8 mouse cellular contexts compared by ENCODE assay signal in the genomic region with DNA sequence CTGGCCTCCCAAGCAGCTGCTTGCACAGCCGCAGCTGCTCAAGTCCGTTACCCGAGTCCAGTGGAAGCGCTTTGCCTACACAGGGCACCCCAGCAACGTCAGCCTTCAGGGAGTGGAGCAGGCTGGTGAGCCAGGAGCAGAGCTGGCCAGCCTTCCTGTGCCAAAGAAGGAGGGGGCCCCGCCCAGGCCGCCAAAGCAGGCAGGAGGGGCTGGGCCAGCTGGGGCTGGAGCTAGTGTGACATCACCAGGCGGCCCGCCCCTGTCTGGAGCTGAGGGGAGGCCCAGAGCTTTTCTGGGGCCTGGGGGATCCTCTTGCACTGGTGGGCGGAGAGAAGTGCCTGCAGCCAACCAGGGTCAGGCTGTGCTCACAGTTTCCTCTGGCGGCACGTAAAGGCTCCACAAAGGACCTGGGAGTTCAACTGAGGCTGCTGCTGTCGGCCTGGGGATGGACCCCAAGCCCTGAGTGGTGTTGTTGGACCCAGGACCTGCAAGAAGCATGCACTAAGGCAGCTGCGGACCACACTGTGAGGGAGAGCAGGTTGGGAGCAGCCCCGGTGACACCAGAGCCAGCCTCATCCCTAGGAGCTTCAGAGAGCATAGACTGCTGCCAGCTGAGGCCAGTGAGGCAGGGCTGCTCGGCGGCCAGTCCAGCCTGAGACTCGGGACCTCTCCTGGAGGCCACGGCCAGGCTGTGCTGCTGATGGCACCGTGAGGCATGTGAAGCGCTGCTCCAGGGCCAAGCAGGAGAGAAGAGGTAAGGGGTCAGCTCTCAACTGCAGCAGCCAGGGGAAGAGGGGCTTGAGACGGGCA. TPM values are rescaled to one million over a fixed set of nuclear protein-coding genes. Genes with fewer than 3 reads are reported as not detected.
DNase-seq lines count a peak whose midpoint lies in the region; TF ChIP-seq lines count a peak whose summit lies in the region.

A gene (plus strand): TSS at position 370 of the 810 bp plus-strand sequence.

- no peak within 1 kb of the TSS for H3K4me3 ChIP-seq in cortical plate, adult 2 months (ENCODE audit: insufficient read depth, low read length)
- no peak within 1 kb of the TSS; the same call in 1 of the 2 replicates for H3K4me3 ChIP-seq in left cerebral cortex, adult 2 months

- H3K27ac ChIP-seq in cortical plate, adult 2 months (ENCODE audit: insufficient read depth, low read length) = 0 out of 2 replicates have a peak within 1 kb of the TSS, but pooled peaks have one; percentile 36
- H3K27ac ChIP-seq in left cerebral cortex, adult 2 months = peak within 1 kb of the TSS; percentile 7; the same call in 1 of the 2 replicates

- intact Hi-C loops in gastrocnemius, postnatal 14 days (cut with DNase I; ENCODE audit: low total_unique reads) = no loop called here
- intact Hi-C loops in left cerebral cortex, adult 2 months (cut with DNase I) = loop anchor here (5.0 kb wide), 1 partner anchor 101 kb away; no protein-coding TSS in a partner anchor

- no peak for TF ChIP-seq CTCF in cortical plate, adult 2 months (IDR thresholded peaks at IDR 0.05; ENCODE audit: extremely low read depth, insufficient read depth, low read length)
- TF ChIP-seq CTCF in left cerebral cortex, adult 2 months (IDR thresholded peaks at IDR 0.05) = no peak

- DNase-seq in adrenal gland, adult (ENCODE audit: inconsistent age in 2 of 2, low spot score in 1 of 2) = peak; percentile 90 to 95
- DNase-seq in gastrocnemius, postnatal 14 days = peak; percentile 98
- DNase-seq in hindlimb bud, embryonic 11.5 days (ENCODE audit: extremely low spot score, low read depth, low spot score) = peak; percentile 77
- peak; percentile 65 to 75 for DNase-seq in left cerebral cortex, adult 2 months (ENCODE audit: extremely low spot score in 1 of 2, low spot score in 2 of 2)
- peak; percentile 91 to 95 for DNase-seq in lung, postnatal 4 days
- peak; percentile 60 to 74 for DNase-seq in right cerebral cortex, adult 2 months (ENCODE audit: low spot score in 2 of 2)
- DNase-seq in urinary bladder, postnatal 36 days (ENCODE audit: low spot score in 2 of 2) = peak; percentile 79 to 91

- peaks cover 7% of the 10 kb centered on the region; the same call in 1 of the 2 replicates for H3K4me1 ChIP-seq in cortical plate, adult 2 months (ENCODE audit: control insufficient read depth, insufficient read depth, low read length)

- TF ChIP-seq POLR2A in cortical plate, adult 2 months (IDR thresholded peaks at IDR 0.05; ENCODE audit: extremely low read depth, insufficient read depth, low read length) = no peak

RNA-seq across cellular contexts. Expression of the gene that starts here (rescaled TPM):
- polyA plus RNA-seq in cortical plate, adult 2 months (2012; rRNA removed) = 4.9 and 5.5 TPM in 2 replicates
- total RNA-seq in gastrocnemius, postnatal 14 days (2021) = 100 to 1,000 TPM; 121 to 163 TPM
- total RNA-seq in left cerebral cortex, adult 2 months (2021) = 1 to 10 TPM; 2.1 to 2.9 TPM

Comparison
In these comparisons a context has a peak if more than half of its experiments do, and no peak if none do; other contexts are left out.
1. RNA of the gene that starts here (total RNA-seq): 121 to 163 TPM in gastrocnemius, postnatal 14 days; 2.1 to 2.9 TPM in left cerebral cortex, adult 2 months; every median in the first group is over 10 times any median in the second.
2. Peak in every context shown above with its lines, with median percentiles within 50 percentile points of each other: DNase-seq.